Mouse (Mus musculus) liver, postnatal 0 days (tissue): Measurements from ENCODE around the gene Slc46a3.

ENCODE experiments used
- CTCF ChIP-seq: sonication (generic); IDR thresholded peaks from 2 replicates; pipeline ENCODE4 v1.5.1; 2016; ENCODE audit warnings: antibody characterized with exemption, low read depth
- EP300 ChIP-seq: IDR thresholded peaks from 2 replicates; pipeline ENCODE4 v1.6.1; 2016; ENCODE audit warnings: antibody characterized with exemption, low read depth, mild to moderate bottlenecking

GRCm38 (mm10) chr5:147860076-147860448, 34.6 kb downstream of the Slc46a3 start:
- TF ChIP-seq EP300: no peak
- TF ChIP-seq CTCF: no peak
